Mouse (Mus musculus) forebrain, embryonic 16.5 days (tissue): ENCODE measurements around the gene Slirp. TPM values are rescaled to one million over a fixed set of nuclear protein-coding genes. Genes with fewer than 3 reads are reported as not detected.
A peak's percentile ranks its signal among the peaks of the same experiment; 100 is the strongest.

Experiments used
- ATAC-seq: fragments of 200-750 bp; cut with Nextera tagmentation; 2 replicates; pipeline ENCODE4 v1.8.0; 2017; ENCODE audit warnings: mild to moderate bottlenecking, moderate library complexity
- H3K27ac ChIP-seq: fragments of 300-500 bp; sonication (generic); 2 replicates; pipeline ENCODE4 v1.5.1; 2014; ENCODE audit warnings: low read length, control low read depth
- H3K27me3 ChIP-seq: fragments of 300-500 bp; sonication (generic); replicated peaks from 2 replicates; pipeline ENCODE4 v1.6.1; 2014; ENCODE audit warnings: low read length; ENCODE audit not compliant: control insufficient read depth, insufficient read depth
- H3K36me3 ChIP-seq: fragments of 300-500 bp; sonication (generic); 2 replicates; pipeline ENCODE4 v1.6.1; 2014; ENCODE audit not compliant: control insufficient read depth, insufficient read depth
- H3K4me1 ChIP-seq: fragments of 300-500 bp; sonication (generic); replicated peaks from 2 replicates; pipeline ENCODE4 v1.6.1; 2014; ENCODE audit warnings: low read length; ENCODE audit not compliant: control insufficient read depth, insufficient read depth
- H3K4me2 ChIP-seq: fragments of 300-500 bp; sonication (generic); 2 replicates; pipeline ENCODE4 v1.6.1; 2014; ENCODE audit warnings: mild to moderate bottlenecking, low read length, control low read depth
- H3K4me3 ChIP-seq: fragments of 300-500 bp; sonication (generic); replicated peaks from 2 replicates; pipeline ENCODE4 v1.5.1; 2014; ENCODE audit warnings: mild to moderate bottlenecking, low read length, control low read depth
- H3K9ac ChIP-seq: fragments of 300-500 bp; sonication (generic); replicated peaks from 2 replicates; pipeline ENCODE4 v1.6.1; 2014; ENCODE audit warnings: low read depth, low read length, control low read depth
- H3K9me3 ChIP-seq: fragments of 300-500 bp; sonication (generic); 2 replicates; pipeline ENCODE4 v1.6.1; 2016; ENCODE audit warnings: low read length; ENCODE audit not compliant: control insufficient read depth
- WGBS: fragments of 180-500 bp; shearing (Covaris S2); extraction: QIAGEN DNeasy Blood & Tissue Kit; methylation state at CpG from one replicate; pipeline ENCODE4 v1.1.7; 2014; 5-methylcytosine and 5-hydroxymethylcytosine counted together
- polyA plus RNA-seq: library from polyadenylated mRNA; unstranded; fragments of >200 nt; fragmentation: Nextera tagmentation; extraction: Ambion mirVana; gene quantifications from 2 replicates; pipeline ENCODE4 v1.2.1, GENCODE M21; 2015

Gene Slirp
- polyA plus RNA-seq = 211 and 233 TPM in 2 replicates

DNA sequence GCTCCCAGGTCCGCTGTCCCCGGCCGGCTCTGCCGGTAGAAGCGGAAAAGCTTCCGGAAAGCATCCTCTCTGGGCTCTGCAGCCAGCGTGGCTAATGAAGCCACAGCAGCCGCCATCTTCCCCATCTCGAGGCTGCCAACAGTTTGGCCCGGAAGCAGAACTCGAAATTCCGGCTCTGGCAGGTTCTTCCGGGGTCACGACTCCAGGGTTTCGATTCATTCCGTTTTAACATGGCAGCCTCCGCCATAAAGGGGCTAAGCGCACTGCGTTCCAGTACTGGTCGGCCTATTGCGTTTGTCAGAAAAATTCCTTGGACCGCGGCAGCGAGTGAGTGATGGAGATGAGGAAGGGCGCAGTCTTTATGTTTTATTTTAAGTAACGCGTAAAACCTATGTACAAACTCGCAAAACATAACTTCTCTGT is at the start of gene Slirp, which contains the start of gene Alkbh1:
Gene Slirp, plus strand, starts transcription at position 197 of the 423 bp plus-strand sequence.
Gene Alkbh1, minus strand, starts transcription at position 318 of the 423 bp plus-strand sequence.
- H3K4me1 ChIP-seq = peaks cover 21% of the 10 kb centered on the region
- peak within 1 kb of the TSS; percentile 88 for H3K9ac ChIP-seq
- H3K9me3 ChIP-seq = no peaks in the 10 kb centered on the region
- WGBS = under 1% methylated on average over 28 of the region's 28 CpGs
- H3K36me3 ChIP-seq = peaks cover 21% of the 10 kb centered on the region
- peak; percentile 96 for ATAC-seq
- H3K4me3 ChIP-seq = peak within 1 kb of the TSS; percentile 80
- H3K4me2 ChIP-seq = peak within 1 kb of the TSS; percentile 93
- H3K27me3 ChIP-seq = no peaks in the 10 kb centered on the region
- peak within 1 kb of the TSS; percentile 77 for H3K27ac ChIP-seq

DNA sequence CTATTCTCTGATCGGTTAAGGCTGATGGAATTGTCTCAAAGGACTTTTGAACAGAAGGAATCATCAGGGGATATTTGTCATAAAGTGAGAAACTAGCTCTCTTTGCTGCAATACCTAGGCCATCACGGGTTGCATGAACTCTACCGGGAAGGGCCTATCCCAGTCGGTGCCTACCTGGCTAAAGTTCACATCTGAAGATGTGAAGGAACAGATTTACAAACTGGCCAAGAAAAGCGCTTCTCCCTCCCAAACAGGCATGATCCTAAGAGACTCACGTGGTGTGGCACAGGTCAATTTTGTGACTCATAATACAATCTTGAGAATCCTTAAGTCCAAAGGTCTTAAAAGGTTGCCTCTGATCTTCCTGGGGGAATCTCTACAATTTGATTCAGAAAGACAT is 49.4 kb upstream of the Slirp start:
- Histone ChIP-seq H3K4me2 (no peak overlapping the region), H3K9ac (no peak overlapping the region), H3K4me1 (no peaks in the 10 kb centered on the region), H3K4me3 (no peak overlapping the region), H3K27me3 (no peaks in the 10 kb centered on the region), H3K27ac (no peak overlapping the region), H3K36me3 (no peaks in the 10 kb centered on the region), H3K9me3 (no peaks in the 10 kb centered on the region)
- ATAC-seq = no peak
- 86% methylated on average over 6 of the region's 6 CpGs for WGBS

DNA sequence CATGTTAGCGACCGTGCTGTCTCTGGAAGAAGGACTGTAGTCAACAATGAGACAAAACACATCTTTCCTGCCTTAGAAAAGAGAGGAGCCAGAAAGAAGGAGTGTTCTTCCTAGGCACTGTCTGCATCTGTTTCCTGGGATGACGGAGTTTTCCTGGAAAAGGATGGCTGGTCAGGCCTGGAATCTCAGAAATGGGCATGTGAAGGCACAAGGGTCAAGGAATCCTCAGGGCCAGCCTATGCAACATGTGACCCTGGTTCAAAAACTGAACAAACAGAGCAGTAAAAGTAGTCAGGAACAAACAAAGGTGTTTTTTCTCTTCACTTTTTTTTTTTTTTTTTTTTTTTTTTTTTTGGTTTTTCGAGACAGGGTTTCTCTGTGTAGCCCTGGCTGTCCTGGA is 46.6 kb upstream of the Slirp start:
- WGBS = 84% methylated on average over 4 of the region's 4 CpGs
- Histone ChIP-seq H3K27ac (no peak overlapping the region), H3K9me3 (no peaks in the 10 kb centered on the region), H3K4me2 (no peak overlapping the region), H3K4me3 (no peak overlapping the region), H3K4me1 (no peaks in the 10 kb centered on the region), H3K27me3 (no peaks in the 10 kb centered on the region), H3K36me3 (no peaks in the 10 kb centered on the region), H3K9ac (no peak overlapping the region)
- no peak for ATAC-seq

DNA sequence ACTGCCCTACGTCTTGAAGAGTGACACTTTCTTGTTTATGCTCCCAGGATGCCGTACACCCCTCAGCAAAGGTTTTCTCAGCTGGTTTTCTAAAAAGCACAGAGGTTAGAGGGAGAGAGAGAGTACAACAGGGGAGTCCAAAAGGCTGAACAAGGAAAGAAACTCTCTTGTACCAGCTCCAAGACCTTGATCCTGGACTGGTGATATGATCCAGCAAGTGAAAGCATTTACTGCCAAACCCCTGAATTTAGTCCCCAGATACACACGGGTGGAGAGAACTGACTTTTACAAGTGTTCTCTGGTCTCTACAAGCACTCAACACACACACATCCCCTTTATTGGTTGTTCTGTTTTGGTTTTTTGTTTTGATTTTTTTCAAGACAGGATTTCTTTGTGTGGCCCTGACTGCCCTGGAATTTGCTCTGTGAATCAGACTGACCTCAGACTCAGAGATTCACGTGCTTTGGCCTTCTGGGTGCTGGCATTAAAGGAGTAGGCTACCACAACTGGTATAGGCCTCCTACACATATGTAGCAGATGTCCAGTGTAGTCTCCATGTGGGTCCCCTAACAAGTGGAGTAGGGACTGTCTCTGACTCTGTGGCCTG is 45.8 kb upstream of the Slirp start:
- Histone ChIP-seq H3K4me2 (no peak overlapping the region), H3K27ac (no peak overlapping the region), H3K9ac (no peak overlapping the region), H3K4me3 (no peak overlapping the region), H3K4me1 (no peaks in the 10 kb centered on the region), H3K9me3 (no peaks in the 10 kb centered on the region), H3K36me3 (no peaks in the 10 kb centered on the region), H3K27me3 (no peaks in the 10 kb centered on the region)
- ATAC-seq = no peak
- WGBS = 75% methylated on average over 4 of the region's 4 CpGs

DNA sequence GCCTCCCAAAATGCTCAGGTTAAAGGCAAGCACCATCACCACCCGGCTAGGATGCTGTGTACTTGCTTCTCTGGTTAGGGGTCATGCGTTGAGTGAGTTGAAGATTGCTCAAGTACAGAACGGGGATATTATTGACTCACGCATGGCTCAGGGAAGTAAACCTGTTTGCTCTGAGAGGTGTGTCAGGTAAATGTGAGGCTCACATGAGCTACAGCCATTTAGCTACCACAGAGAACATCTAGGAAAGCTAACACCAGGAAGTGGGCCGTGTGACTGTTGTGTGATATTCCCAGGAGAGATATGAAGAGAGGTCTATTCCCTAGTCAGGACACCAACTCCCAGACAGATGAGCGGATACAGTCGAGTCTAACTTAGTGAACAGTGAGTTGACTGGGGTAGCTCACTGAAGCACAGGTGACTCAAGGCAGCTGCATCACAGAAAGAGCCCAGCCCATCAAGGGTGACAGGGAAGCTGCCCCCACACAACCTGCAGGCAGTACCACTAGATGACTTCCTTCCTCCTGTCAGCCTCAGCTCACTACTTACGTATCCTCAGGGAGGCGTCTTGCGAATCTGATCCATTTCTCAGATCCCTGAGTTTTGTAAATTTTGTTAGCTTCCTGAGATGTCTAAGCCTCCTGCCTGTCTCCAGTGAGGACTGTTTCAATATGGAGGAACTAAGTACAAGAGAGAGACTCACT is 44.4 kb upstream of the Slirp start:
- no peak overlapping the region for H3K4me2 ChIP-seq
- H3K9me3 ChIP-seq = no peaks in the 10 kb centered on the region
- H3K4me1 ChIP-seq = no peaks in the 10 kb centered on the region
- H3K4me3 ChIP-seq = no peak overlapping the region
- WGBS = 91% methylated on average over 10 of the region's 10 CpGs
- no peak for ATAC-seq
- H3K27ac ChIP-seq = no peak overlapping the region
- no peaks in the 10 kb centered on the region for H3K36me3 ChIP-seq
- no peak overlapping the region for H3K9ac ChIP-seq
- H3K27me3 ChIP-seq = no peaks in the 10 kb centered on the region

DNA sequence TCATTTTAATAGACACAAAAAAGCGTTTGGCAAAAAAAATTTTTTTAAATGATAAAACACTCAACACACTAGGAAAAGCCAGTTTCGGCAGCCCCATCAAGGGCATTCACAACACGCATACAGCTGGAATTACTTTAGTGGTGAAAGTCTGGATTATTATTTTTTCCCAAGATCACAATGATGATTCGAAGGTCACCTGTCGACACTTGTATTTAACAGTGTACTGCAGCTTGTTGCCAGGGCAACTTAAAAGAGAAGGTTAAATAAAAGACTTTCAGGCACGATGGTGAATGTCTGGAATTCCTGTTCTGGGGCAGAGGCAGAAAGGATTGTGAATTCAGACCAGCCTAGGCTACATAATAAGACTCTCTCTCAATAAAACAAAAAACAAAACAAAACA is 41.8 kb upstream of the Slirp start:
- no peak for ATAC-seq
- Histone ChIP-seq H3K4me2 (no peak overlapping the region), H3K9ac (no peak overlapping the region), H3K27me3 (no peaks in the 10 kb centered on the region), H3K4me3 (no peak overlapping the region), H3K27ac (no peak overlapping the region), H3K9me3 (no peaks in the 10 kb centered on the region), H3K36me3 (no peaks in the 10 kb centered on the region), H3K4me1 (no peaks in the 10 kb centered on the region)
- 61% methylated on average over 6 of the region's 6 CpGs for WGBS

DNA sequence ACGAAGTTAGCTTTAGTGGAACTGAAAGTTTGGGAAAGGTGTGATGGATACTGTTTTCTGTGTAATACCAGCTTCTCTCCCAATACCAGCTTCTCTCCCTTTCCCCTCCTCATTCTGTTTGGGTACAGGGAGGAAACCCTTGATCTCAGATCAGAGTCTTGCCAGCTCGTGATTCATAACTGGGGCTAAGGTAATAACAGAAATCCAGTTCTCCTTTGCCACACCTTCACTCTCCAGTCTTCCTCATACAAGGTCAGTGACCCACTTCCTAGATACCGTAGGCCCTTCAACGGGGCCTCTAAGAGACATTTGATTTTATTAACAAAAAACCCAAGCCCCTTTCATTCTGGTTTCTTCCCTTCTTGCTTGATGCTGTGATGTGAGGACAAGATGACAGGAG is 38.5 kb upstream of the Slirp start:
- no peaks in the 10 kb centered on the region for H3K9me3 ChIP-seq
- no peak overlapping the region for H3K9ac ChIP-seq
- no peak overlapping the region for H3K4me2 ChIP-seq
- H3K36me3 ChIP-seq = no peaks in the 10 kb centered on the region
- H3K4me1 ChIP-seq = no peaks in the 10 kb centered on the region
- H3K27me3 ChIP-seq = no peaks in the 10 kb centered on the region
- no peak overlapping the region for H3K4me3 ChIP-seq
- WGBS = 94% methylated on average over 4 of the region's 4 CpGs
- no peak overlapping the region for H3K27ac ChIP-seq
- ATAC-seq = no peak

DNA sequence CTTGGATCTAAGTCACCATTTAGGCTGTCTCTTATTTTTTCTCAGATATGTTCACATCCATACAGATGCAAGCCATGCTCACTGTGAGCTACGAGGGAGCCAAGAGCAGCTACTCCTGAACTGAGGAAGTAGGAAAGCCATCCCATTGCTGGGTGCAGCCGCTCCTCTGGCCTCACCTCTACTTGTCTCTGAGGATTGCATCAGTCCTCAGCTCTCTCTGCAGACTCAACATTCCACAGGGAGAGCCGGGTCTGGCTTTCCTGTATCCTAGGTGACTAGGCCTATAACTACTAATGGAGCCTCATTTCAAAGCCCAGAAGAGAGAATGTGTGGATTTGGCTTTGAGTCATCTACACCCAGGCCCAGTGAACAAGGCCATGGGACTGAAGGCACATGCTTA is 38.0 kb upstream of the Slirp start:
- ATAC-seq = no peak
- no peak overlapping the region for H3K9ac ChIP-seq
- H3K4me1 ChIP-seq = no peaks in the 10 kb centered on the region
- 87% methylated on average over 3 of the region's 3 CpGs for WGBS
- no peaks in the 10 kb centered on the region for H3K36me3 ChIP-seq
- no peak overlapping the region for H3K4me2 ChIP-seq
- H3K9me3 ChIP-seq = no peaks in the 10 kb centered on the region
- no peak overlapping the region for H3K27ac ChIP-seq
- no peaks in the 10 kb centered on the region for H3K27me3 ChIP-seq
- H3K4me3 ChIP-seq = no peak overlapping the region

DNA sequence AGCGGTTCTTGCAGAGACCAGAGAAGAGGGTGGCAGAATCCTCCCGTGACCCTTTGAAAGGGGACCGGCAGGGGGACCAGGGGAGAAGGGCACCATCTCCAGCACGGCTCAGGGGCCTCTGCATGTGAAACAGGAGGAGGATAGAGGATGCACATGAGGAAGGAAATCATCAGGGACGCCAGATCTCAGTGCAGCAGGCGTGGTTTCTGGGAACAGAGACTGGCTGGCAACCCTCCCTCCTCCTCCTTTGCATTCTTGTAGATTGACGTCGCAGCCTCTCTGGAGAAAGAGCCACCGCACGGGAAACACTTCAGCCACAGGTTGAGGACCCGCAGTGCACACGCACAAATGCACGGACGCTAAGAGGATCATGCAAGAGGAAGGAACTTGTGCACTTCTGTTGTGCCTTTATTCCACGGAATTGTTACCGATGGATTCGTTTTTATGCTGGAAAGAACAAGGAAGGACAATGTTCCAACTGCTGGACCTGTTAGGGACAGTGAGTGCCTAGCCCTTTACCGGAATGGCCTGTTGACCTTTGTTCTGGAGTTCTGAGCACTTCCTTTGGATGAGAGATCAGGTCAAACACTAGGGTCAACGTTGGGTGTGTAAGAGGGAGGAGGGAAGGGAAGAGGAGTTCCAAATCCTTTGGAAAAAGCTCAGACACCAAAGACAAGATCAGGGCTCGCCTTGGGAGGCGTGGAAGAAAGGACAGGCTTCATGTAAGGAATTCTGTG is 35.7 kb upstream of the Slirp start:
- no peak for ATAC-seq
- no peak overlapping the region for H3K4me3 ChIP-seq
- whole genome bisulfite sequencing = 45% methylated on average over 21 of the region's 21 CpGs
- no peaks in the 10 kb centered on the region for H3K27me3 ChIP-seq
- H3K4me1 ChIP-seq = no peaks in the 10 kb centered on the region
- H3K9ac ChIP-seq = no peak overlapping the region
- no peaks in the 10 kb centered on the region for H3K9me3 ChIP-seq
- H3K4me2 ChIP-seq = no peak overlapping the region; the same call in 1 of the 2 replicates
- no peaks in the 10 kb centered on the region for H3K36me3 ChIP-seq
- no peak overlapping the region for H3K27ac ChIP-seq
